Mouse (Mus musculus) limb, embryonic 11.5 days (tissue): ENCODE data around the gene Aim2. TPM values are rescaled to one million over a fixed set of nuclear protein-coding genes. Genes with fewer than 3 reads are reported as not detected.

Experiments used
- ATAC-seq: fragments of 200-750 bp; cut with Nextera tagmentation; 2 replicates; pipeline ENCODE4 v1.8.0; 2017; ENCODE audit warnings: low read depth; ENCODE audit not compliant: insufficient number of reproducible peaks, low FRiP score, low TSS enrichment
- DNase-seq: peaks from one replicate; pipeline ENCODE4 v3.0.0-alpha.2; 2015; ENCODE audit warnings: low spot score
- H3K27ac ChIP-seq: fragments of 300-500 bp; sonication (generic); replicated peaks from 2 replicates; pipeline ENCODE4 v1.5.1; 2014; ENCODE audit warnings: low read depth, mild to moderate bottlenecking, low read length
- H3K27me3 ChIP-seq: fragments of 300-500 bp; sonication (generic); 2 replicates; pipeline ENCODE4 v1.6.1; 2014; ENCODE audit warnings: mild to moderate bottlenecking, low read length, mixed read lengths; ENCODE audit not compliant: control insufficient read depth, insufficient read depth
- H3K36me3 ChIP-seq: fragments of 300-500 bp; sonication (generic); 2 replicates; pipeline ENCODE4 v1.6.1; 2014; ENCODE audit warnings: mild to moderate bottlenecking, low read length, moderate library complexity, mixed read lengths; ENCODE audit not compliant: control insufficient read depth, insufficient read depth
- H3K4me1 ChIP-seq: fragments of 300-500 bp; sonication (generic); 2 replicates; pipeline ENCODE4 v1.6.1; 2014; ENCODE audit warnings: low read length, mixed read lengths; ENCODE audit not compliant: control insufficient read depth, insufficient read depth
- H3K4me2 ChIP-seq: fragments of 300-500 bp; sonication (generic); 2 replicates; pipeline ENCODE4 v1.6.1; 2014; ENCODE audit warnings: low read depth, mild to moderate bottlenecking, moderate library complexity; ENCODE audit not compliant: severe bottlenecking
- H3K4me3 ChIP-seq: fragments of 300-500 bp; sonication (generic); 2 replicates; pipeline ENCODE4 v1.5.1; 2014; ENCODE audit warnings: low read depth, low read length
- H3K9ac ChIP-seq: fragments of 300-500 bp; sonication (generic); 2 replicates; pipeline ENCODE4 v1.6.1; 2014; ENCODE audit warnings: mild to moderate bottlenecking, low read length
- H3K9me3 ChIP-seq: fragments of 300-500 bp; sonication (generic); 2 replicates; pipeline ENCODE4 v1.6.1; 2016; ENCODE audit warnings: low read length; ENCODE audit not compliant: control insufficient read depth
- WGBS: fragments of 180-500 bp; shearing (Covaris S2); extraction: QIAGEN DNeasy Blood & Tissue Kit; methylation state at CpG from one replicate; pipeline ENCODE4 v1.1.7; 2014; 5-methylcytosine and 5-hydroxymethylcytosine counted together
- polyA plus RNA-seq: library from polyadenylated mRNA; unstranded; fragments of >200 nt; fragmentation: Nextera tagmentation; extraction: Ambion mirVana; gene quantifications from 2 replicates; pipeline ENCODE4 v1.2.1, GENCODE M21; 2014

Gene Aim2
- polyA plus RNA-seq, 1 experiment from 2014 or later: 1.2 TPM

DNA sequence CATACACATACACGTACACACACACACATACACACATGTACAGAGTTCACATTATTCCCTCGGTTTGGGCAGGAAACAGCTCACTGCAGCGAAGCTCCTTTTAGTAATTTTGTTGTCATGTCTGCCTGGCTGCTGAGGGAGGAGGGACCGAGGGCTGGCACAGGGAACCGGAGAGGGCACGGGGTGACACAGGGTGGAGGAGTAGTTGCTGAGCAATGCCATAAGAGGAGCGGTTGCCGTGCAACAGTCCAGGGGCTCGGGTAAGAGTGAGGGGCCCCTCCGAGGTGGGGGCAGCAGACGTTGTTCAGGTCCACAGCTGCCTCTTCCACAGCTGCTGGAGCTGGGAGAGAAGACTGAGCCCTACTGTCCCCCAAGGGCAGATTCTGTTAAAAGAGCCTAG lies 14.8 kb upstream of the Aim2 start:
- DNase-seq (no peak), ATAC-seq (no peak)
- Histone ChIP-seq H3K4me1 (no peaks in the 10 kb centered on the region), H3K9me3 (no peaks in the 10 kb centered on the region), H3K9ac (no peak overlapping the region), H3K27ac (no peak overlapping the region), H3K4me2 (no peak overlapping the region), H3K4me3 (no peak overlapping the region), H3K27me3 (no peaks in the 10 kb centered on the region), H3K36me3 (no peaks in the 10 kb centered on the region)
- 75% methylated on average over 11 of the region's 11 CpGs for WGBS

DNA sequence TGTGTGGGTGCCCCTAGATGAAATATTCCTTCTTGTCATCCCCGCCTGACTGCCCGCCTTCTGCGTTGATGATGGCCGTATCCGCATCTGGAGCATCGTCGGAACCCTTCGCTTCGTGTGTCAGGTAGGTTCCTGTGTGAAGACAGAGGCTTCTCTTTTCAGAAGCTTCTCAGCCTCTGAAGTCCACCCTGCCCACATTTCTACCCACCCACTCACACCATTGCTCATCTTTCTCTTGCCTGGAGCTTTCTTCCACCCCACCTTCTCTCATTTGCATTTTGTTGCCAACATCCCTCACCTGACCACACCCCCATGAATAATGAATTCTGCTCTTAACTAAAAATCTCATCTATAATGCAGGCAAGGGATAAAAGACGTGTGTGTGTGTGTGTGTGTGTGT lies 13.7 kb upstream of the Aim2 start:
- Histone ChIP-seq H3K9ac (no peak overlapping the region), H3K9me3 (no peaks in the 10 kb centered on the region), H3K27ac (no peak overlapping the region), H3K36me3 (no peaks in the 10 kb centered on the region), H3K4me3 (no peak overlapping the region), H3K4me2 (no peak overlapping the region), H3K27me3 (no peaks in the 10 kb centered on the region), H3K4me1 (no peaks in the 10 kb centered on the region)
- no peak for ATAC-seq
- WGBS: 91% methylated on average over 10 of the region's 10 CpGs
- DNase-seq: no peak

DNA sequence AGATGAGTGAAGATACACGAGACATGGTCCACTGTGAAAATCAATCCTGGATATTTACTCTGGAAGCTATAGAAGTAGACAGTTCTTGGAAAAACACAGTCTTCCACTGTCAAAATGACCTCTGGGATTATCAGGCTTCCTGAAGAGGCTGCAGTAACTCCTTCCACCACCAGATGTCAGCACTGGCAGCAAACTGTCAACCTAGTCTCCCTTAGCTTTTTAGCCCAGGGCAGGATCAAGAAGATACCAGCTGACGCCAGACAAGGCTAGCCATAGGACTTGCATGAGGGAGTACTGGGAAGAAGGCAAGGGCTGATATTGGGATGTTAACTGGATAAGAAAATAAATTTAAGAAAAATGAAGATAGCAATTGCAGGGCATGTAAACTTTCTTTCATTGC lies 11.1 kb upstream of the Aim2 start:
- DNase-seq: peak; percentile 77
- no peaks in the 10 kb centered on the region for H3K27me3 ChIP-seq
- H3K4me3 ChIP-seq: no peak overlapping the region
- no peaks in the 10 kb centered on the region for H3K9me3 ChIP-seq
- H3K9ac ChIP-seq: no peak overlapping the region
- no peaks in the 10 kb centered on the region for H3K36me3 ChIP-seq
- no peak overlapping the region for H3K4me2 ChIP-seq
- no peak for ATAC-seq
- WGBS: 15% methylated on average over 2 of the region's 2 CpGs
- H3K4me1 ChIP-seq: no peaks in the 10 kb centered on the region
- H3K27ac ChIP-seq: no peak overlapping the region

DNA sequence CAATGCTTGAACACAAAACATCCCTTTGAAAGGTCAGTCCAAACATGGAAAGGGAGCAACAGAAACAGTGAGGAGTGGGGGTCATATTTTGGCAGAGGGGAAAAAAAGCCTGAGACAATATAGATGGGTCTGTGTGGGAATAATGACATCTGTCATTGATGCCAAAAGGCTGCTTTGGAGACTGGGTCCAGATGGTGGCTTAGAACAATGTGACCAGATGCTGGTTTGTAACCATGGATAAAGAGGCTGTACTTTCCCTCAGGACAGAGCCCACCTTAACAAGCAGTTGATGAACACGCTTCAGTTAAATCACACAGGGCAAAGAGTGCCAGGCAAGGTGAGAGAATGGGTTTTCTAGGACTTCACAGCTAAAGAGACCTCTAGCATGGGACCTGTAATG lies 8.3 kb upstream of the Aim2 start:
- DNase-seq: no peak
- 80% methylated on average over 1 of the region's 1 CpGs for WGBS
- H3K9me3 ChIP-seq: no peaks in the 10 kb centered on the region
- no peaks in the 10 kb centered on the region for H3K36me3 ChIP-seq
- no peak for ATAC-seq
- no peak overlapping the region for H3K9ac ChIP-seq
- no peak overlapping the region for H3K27ac ChIP-seq
- H3K4me2 ChIP-seq: no peak overlapping the region
- H3K4me1 ChIP-seq: no peaks in the 10 kb centered on the region
- H3K27me3 ChIP-seq: no peaks in the 10 kb centered on the region
- H3K4me3 ChIP-seq: no peak overlapping the region

DNA sequence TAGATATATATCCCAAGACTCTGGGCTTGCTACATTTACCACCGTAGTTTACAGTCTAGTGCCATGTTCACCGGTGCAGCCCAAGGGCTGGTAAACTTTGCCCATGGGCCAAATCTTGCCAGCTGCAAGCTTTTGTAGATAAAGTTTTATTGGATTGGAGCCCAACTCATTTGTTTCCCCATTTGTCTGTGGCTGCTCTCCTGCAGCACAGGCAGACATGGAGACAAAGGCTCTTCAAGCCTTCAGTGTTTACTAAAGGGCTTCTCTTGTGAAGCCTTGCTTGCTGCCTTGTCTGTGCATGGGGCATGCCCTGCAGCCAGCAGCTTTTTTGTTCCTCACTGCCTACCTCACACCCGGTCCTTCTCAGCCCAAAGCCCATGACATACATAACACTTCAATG lies 6.7 kb upstream of the Aim2 start:
- peaks cover 4% of the 10 kb centered on the region; the same call in 1 of the 2 replicates for H3K4me1 ChIP-seq
- no peak overlapping the region for H3K4me2 ChIP-seq

DNA sequence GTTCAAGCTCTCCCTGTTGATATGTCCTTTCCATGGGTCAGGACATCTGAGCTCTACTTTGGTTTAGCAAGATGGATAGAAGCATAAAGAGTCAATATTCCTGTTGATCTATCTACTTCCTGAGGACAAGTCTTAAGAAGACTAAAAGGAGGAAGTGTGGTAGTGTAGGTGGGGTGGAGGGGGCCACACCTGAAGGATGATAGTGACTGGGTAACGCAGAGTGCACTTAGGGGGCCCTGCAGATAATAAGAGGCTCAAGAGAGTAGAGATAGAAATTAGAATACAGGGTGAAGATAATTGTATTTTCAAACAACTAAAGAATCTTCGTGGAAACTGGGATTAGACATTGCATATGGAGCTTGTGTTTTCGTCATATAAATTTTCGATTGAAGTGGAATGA lies 5.6 kb upstream of the Aim2 start:
- DNase-seq (no peak), ATAC-seq (no peak)
- H3K9ac ChIP-seq: no peak overlapping the region

More for the DNA sequence above, 6.7 kb upstream of the Aim2 start:
- Histone ChIP-seq H3K4me3 (no peak overlapping the region), H3K36me3 (no peaks in the 10 kb centered on the region), H3K27me3 (no peaks in the 10 kb centered on the region), H3K9me3 (no peaks in the 10 kb centered on the region), H3K27ac (no peak overlapping the region), H3K9ac (no peak overlapping the region)
- DNase-seq (no peak), ATAC-seq (no peak)
- 85% methylated on average over 3 of the region's 3 CpGs for WGBS

DNA sequence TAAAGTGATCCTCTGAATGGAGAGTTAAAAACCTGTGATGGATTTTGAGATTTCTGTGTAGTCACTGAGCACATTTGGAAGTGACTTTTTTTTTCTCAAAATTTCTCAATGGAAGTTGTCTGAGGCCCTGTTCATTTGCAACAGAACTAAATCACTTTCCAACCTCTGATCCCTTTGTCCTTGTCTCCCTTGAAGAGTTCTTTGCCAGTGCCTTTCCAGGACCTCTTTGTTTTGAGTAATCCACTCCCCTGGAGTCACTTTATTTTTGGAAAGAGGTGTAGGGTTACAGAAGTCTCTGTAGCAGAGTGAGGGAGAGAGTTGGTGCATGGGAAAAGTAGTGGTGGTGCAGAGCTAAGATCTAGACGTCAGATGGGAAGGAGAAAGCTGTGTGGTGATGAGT lies 2.2 kb upstream of the Aim2 start:
- Histone ChIP-seq H3K9me3 (no peaks in the 10 kb centered on the region), H3K9ac (no peak overlapping the region), H3K4me3 (no peak overlapping the region), H3K4me2 (no peak overlapping the region), H3K4me1 (peaks cover 5% of the 10 kb centered on the region; the same call in 1 of the 2 replicates), H3K27me3 (no peaks in the 10 kb centered on the region), H3K36me3 (no peaks in the 10 kb centered on the region), H3K27ac (no peak overlapping the region)
- 8% methylated on average over 1 of the region's 1 CpGs for WGBS
- ATAC-seq: no peak
- DNase-seq: no peak

More for the DNA sequence above, 5.6 kb upstream of the Aim2 start:
- Histone ChIP-seq H3K4me3 (no peak overlapping the region), H3K36me3 (no peaks in the 10 kb centered on the region), H3K27ac (no peak overlapping the region), H3K27me3 (no peaks in the 10 kb centered on the region), H3K4me2 (no peak overlapping the region), H3K4me1 (peaks cover 5% of the 10 kb centered on the region; the same call in 1 of the 2 replicates), H3K9me3 (no peaks in the 10 kb centered on the region)
- 91% methylated on average over 4 of the region's 4 CpGs for WGBS

DNA sequence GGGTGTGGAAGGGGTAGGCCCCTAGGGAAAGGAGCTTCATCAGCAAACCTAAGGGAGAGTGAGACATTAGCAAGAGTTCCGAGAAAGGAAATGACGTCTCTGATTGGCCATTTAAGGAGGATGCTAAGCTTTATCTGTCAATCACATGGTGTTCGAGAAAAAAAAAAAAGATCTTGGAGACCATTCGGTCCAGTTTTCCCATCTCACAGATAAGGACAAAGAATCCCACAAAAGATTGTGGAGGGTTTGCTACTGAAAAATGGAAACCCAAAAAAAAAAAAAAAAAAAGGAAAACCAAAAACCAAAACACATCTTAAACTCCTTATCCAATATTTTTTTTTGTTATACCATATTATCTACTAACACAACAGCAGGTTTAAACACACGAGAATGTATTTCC lies 1.5 kb upstream of the Aim2 start:
- Histone ChIP-seq H3K4me2 (no peak overlapping the region), H3K36me3 (no peaks in the 10 kb centered on the region), H3K4me1 (peaks cover 5% of the 10 kb centered on the region; the same call in 1 of the 2 replicates), H3K9ac (no peak overlapping the region), H3K9me3 (no peaks in the 10 kb centered on the region), H3K4me3 (no peak overlapping the region), H3K27ac (no peak overlapping the region), H3K27me3 (no peaks in the 10 kb centered on the region)
- WGBS: 70% methylated on average over 5 of the region's 5 CpGs
- DNase-seq (no peak), ATAC-seq (no peak)

DNA sequence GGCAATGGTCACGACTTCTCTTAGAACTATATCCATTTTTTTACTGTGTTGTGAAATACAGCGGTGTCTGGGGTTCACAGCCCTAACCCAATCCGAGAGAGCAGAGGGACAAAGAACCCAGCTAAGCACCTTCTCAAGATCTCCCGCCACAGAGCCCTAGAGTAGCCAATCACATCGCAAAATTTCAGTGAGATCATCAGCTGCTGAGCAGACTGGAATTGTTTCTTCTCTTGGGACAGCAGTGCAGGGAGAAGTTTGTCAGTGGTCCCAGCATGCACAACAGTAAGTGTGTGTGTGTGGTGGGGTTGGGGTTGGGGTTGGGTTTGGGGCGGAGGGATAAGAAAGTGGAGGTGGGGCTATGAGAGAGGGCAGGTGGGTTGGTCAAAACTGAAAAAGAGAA lies 733 bp upstream of the Aim2 start:
- Histone ChIP-seq H3K4me2 (peak overlapping the region; percentile 29; the same call in 1 of the 2 replicates), H3K36me3 (no peaks in the 10 kb centered on the region), H3K27ac (no peak overlapping the region), H3K4me3 (no peak overlapping the region), H3K9ac (no peak overlapping the region), H3K4me1 (peaks cover 5% of the 10 kb centered on the region; the same call in 1 of the 2 replicates), H3K9me3 (no peaks in the 10 kb centered on the region), H3K27me3 (no peaks in the 10 kb centered on the region)
- 4% methylated on average over 6 of the region's 6 CpGs for WGBS
- peak; percentile 79 for ATAC-seq
- peak; percentile 78 for DNase-seq
